Mouse (Mus musculus) heart, postnatal 0 days (tissue): ENCODE measurements at regions not wholly inside any gene's neighbourhood (a gene's known extent, or its start where the extent isn't known, plus 50 kb on each side); places are given as distances from the start of the nearest gene placed in this dataset.

Experiments
- ATAC-seq: fragments of 200-750 bp; cut with Nextera tagmentation; 2 replicates; pipeline ENCODE4 v1.8.0; 2017; ENCODE audit warnings: low read depth, moderate number of reproducible peaks, moderate library complexity; ENCODE audit not compliant: insufficient read depth
- DNase-seq: peaks from one replicate; pipeline ENCODE4 v3.0.0-alpha.2; 2016; ENCODE audit warnings: low spot score
- H3K27ac ChIP-seq: fragments of 300-500 bp; sonication (generic); 2 replicates; pipeline ENCODE4 v1.5.1; 2014; ENCODE audit warnings: low read depth, mild to moderate bottlenecking
- H3K27me3 ChIP-seq: fragments of 300-500 bp; sonication (generic); 2 replicates; pipeline ENCODE4 v1.6.1; 2014; ENCODE audit warnings: low read length, mixed read lengths; ENCODE audit not compliant: control insufficient read depth, insufficient read depth
- H3K36me3 ChIP-seq: fragments of 300-500 bp; sonication (generic); replicated peaks from 2 replicates; pipeline ENCODE4 v1.6.1; 2014; ENCODE audit warnings: low read length, mixed read lengths; ENCODE audit not compliant: control insufficient read depth, insufficient read depth
- H3K4me1 ChIP-seq: fragments of 300-500 bp; sonication (generic); 2 replicates; pipeline ENCODE4 v1.6.1; 2014; ENCODE audit warnings: antibody characterized with exemption; ENCODE audit not compliant: control insufficient read depth, insufficient read depth
- H3K4me2 ChIP-seq: fragments of 300-500 bp; sonication (generic); 2 replicates; pipeline ENCODE4 v1.6.1; 2014; ENCODE audit warnings: low read depth, mild to moderate bottlenecking, low read length, moderate library complexity
- H3K4me3 ChIP-seq: fragments of 300-500 bp; sonication (generic); 2 replicates; pipeline ENCODE4 v1.5.1; 2014; ENCODE audit warnings: low read depth, low read length
- H3K9ac ChIP-seq: fragments of 300-500 bp; sonication (generic); replicated peaks from 2 replicates; pipeline ENCODE4 v1.6.1; 2014; ENCODE audit warnings: low read depth, low read length, mixed read lengths
- H3K9me3 ChIP-seq: fragments of 300-500 bp; sonication (generic); replicated peaks from 2 replicates; pipeline ENCODE4 v1.6.1; 2016; ENCODE audit warnings: low read length; ENCODE audit not compliant: control insufficient read depth
- CTCF ChIP-seq: IDR thresholded peaks from 2 replicates; pipeline ENCODE4 v1.5.1; 2016; ENCODE audit warnings: antibody characterized with exemption, control low read depth, low read depth
- EP300 ChIP-seq: IDR thresholded peaks from 2 replicates; pipeline ENCODE4 v1.6.1; 2016; ENCODE audit warnings: antibody characterized with exemption, low read depth
- WGBS: fragments of 180-500 bp; shearing (Covaris S2); extraction: QIAGEN DNeasy Blood & Tissue Kit; methylation state at CpG from one replicate; pipeline ENCODE4 v1.1.7; 2014; 5-methylcytosine and 5-hydroxymethylcytosine counted together

DNA sequence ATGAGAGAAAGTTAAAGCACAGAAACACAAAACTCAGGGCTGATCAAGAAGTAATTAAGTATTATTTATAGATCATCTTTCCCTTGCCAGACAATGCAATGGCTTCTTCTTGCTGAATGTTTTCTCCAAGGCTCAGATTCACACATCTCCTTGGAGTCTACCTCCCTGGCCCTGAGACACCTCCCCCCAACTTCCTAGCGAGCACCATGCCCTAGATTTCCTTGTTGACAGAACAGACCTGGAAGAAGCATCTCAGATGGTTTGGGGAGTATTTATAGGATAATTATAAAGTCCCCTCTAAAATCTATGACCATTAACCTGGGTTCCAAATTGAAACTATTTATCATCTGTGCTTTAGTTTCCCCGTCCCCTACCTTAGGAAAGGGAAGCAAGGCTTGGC is 441.6 kb upstream of the Tnp1 start:
- no peaks in the 10 kb centered on the region for H3K4me1 ChIP-seq
- H3K36me3 ChIP-seq = no peaks in the 10 kb centered on the region
- no peak for TF ChIP-seq EP300
- TF ChIP-seq CTCF = no peak
- no peak overlapping the region for H3K9ac ChIP-seq
- ATAC-seq (no peak), DNase-seq (no peak)
- H3K27me3 ChIP-seq = no peaks in the 10 kb centered on the region
- 86% methylated on average over 2 of the region's 2 CpGs for WGBS
- H3K4me3 ChIP-seq = no peak overlapping the region
- no peaks in the 10 kb centered on the region for H3K9me3 ChIP-seq
- H3K4me2 ChIP-seq = no peak overlapping the region
- no peak overlapping the region for H3K27ac ChIP-seq

DNA sequence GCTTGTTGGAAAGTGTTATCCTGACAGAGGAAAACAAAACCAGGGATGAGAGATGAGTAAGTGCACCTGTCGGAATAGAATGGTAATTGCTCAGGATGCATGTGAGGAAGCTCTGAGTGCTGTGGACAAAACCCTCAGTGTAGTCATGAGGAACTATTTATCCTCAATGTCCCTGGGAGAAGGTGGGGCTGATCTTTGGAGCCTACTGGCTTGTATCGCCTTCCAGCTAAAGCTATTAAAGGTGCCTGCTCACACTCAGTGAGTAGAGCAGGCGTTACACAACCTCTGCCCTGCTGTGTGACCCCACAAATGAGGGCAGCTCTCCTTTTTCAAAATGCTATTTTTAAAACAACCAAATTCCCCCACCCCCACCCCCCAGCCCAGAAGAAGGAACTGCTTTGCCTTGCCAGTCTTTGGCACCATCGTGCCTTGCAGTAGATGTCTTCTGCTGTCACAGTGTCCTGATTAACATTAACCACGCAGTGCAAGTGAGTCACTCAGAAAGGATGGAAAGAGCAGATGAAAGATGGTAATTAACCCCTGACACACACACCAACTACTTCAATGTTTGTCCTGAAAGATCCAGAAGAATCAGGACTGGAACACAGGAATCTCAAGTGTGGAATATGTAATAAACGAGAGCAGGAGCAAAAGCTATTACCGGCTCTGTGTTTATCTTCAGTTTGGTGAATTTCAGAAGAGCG is 440.8 kb upstream of the Tnp1 start:
- ATAC-seq (no peak), DNase-seq (no peak)
- H3K9ac ChIP-seq = no peak overlapping the region
- WGBS = 53% methylated on average over 8 of the region's 8 CpGs
- no peak overlapping the region for H3K27ac ChIP-seq
- H3K36me3 ChIP-seq = no peaks in the 10 kb centered on the region
- TF ChIP-seq CTCF (no peak), EP300 (no peak)
- H3K4me2 ChIP-seq = no peak overlapping the region
- no peaks in the 10 kb centered on the region for H3K27me3 ChIP-seq
- no peaks in the 10 kb centered on the region for H3K9me3 ChIP-seq
- no peaks in the 10 kb centered on the region for H3K4me1 ChIP-seq
- H3K4me3 ChIP-seq = no peak overlapping the region

DNA sequence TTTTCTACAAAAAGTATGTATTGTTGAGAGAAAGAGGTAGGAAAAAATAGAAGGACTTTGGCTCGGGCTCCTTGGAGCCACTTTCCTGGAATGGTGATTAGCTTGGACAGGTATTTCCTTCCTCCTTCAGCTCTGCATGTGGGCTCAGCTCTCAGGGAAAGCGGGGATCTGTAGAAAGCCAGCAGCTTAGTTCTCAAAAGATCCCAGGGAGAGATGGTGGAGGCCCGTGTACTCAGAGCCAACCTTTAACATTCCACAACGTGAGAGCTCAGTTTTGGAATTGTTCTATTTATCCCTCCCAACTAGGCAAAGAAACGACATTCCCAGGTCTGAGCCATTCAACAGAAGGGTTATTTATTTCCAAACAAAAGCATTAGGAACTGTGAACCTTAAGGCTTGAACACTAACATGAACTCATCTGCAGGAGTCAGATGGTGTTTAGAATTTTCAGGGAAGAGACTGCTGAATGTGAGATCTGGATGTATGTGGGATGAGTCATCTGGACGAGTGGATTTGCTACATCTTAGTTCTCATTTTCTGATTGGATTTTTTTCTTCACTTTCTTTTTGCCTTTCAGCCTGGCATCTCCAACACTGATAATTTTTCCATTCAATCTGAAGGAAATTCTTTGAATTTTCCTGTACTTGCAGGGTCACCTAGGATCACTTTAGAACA is 428.6 kb upstream of the Tnp1 start:
- Histone ChIP-seq H3K4me3 (no peak overlapping the region), H3K27me3 (no peaks in the 10 kb centered on the region), H3K27ac (no peak overlapping the region), H3K4me1 (no peaks in the 10 kb centered on the region), H3K36me3 (no peaks in the 10 kb centered on the region), H3K9ac (no peak overlapping the region), H3K4me2 (no peak overlapping the region), H3K9me3 (peaks cover 4% of the 10 kb centered on the region; the same call in 1 of the 2 replicates)
- no peak for ATAC-seq
- TF ChIP-seq EP300 = no peak
- no peak for TF ChIP-seq CTCF
- no peak for DNase-seq
- WGBS = 39% methylated on average over 6 of the region's 6 CpGs

DNA sequence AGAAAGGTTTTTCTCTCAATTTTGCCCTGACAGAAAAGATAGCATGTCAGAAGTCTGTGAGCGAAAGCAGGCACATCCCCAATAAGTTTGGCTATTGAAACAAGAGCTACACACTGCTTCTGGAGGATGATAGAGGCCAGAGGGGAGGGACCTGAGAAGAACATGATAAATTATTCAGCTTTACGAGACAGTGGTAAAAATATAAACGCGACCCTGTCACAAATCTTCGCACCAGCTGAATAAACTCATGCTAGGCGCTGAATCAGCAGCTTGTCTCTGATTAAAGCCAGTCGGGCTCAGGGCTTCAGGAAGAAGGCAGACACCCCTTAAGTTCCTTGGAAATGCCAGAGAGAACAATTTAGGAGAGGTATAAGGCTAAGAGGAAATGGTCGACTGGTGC is 422.7 kb upstream of the Tnp1 start:
- WGBS = 55% methylated on average over 8 of the region's 8 CpGs
- no peak overlapping the region for H3K4me3 ChIP-seq

DNA sequence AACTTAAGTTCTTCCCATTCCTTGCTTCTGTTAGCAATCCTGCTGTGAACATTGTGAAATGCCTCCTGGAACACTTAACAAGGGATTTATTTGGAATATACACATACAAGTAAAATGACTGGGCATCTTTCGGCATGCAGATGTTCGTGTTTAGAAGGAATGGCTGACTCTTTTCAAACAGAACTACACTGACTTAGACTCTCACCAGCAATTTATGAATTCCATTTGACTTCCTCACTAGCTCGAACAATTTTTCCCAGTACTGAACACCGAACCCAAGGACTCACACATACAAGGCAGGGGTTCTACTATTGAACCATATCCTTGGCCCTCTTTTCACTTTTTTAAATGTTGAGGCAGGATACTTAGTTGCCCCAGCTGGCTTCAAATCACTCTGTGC is 412.4 kb upstream of the Tnp1 start:
- H3K4me2 ChIP-seq = no peak overlapping the region
- 87% methylated on average over 4 of the region's 4 CpGs for WGBS
- TF ChIP-seq CTCF (no peak), EP300 (no peak)
- no peak overlapping the region for H3K9ac ChIP-seq
- ATAC-seq (no peak), DNase-seq (no peak)
- no peak overlapping the region for H3K27ac ChIP-seq
- no peak overlapping the region for H3K4me3 ChIP-seq
- no peaks in the 10 kb centered on the region for H3K9me3 ChIP-seq
- H3K36me3 ChIP-seq = no peaks in the 10 kb centered on the region
- no peaks in the 10 kb centered on the region for H3K4me1 ChIP-seq
- no peaks in the 10 kb centered on the region for H3K27me3 ChIP-seq

More for the DNA sequence above, 422.7 kb upstream of the Tnp1 start:
- ATAC-seq (no peak), DNase-seq (no peak)
- Histone ChIP-seq H3K4me1 (no peaks in the 10 kb centered on the region), H3K4me2 (no peak overlapping the region), H3K9me3 (peaks cover 4% of the 10 kb centered on the region; the same call in 1 of the 2 replicates), H3K36me3 (no peaks in the 10 kb centered on the region), H3K27me3 (no peaks in the 10 kb centered on the region), H3K9ac (no peak overlapping the region), H3K27ac (no peak overlapping the region)
- TF ChIP-seq CTCF = no peak
- no peak for TF ChIP-seq EP300
